ENCODE assay signal across 8 mouse cellular contexts in genomic region chr17:65885398-65885696, GRCm38 (mm10). TPM values are rescaled to one million over a fixed set of nuclear protein-coding genes. Genes with fewer than 3 reads are reported as not detected.
DNase-seq lines count a peak whose midpoint lies in the region; ATAC-seq and TF ChIP-seq lines count a peak whose summit lies in the region.

No protein-coding gene starts in this region.

- peaks cover 4% of the 10 kb centered on the region for H3K4me1 ChIP-seq in cortical plate, adult 2 months (ENCODE audit: control insufficient read depth, insufficient read depth, low read length)
- H3K4me1 ChIP-seq in hindbrain, postnatal 0 days (ENCODE audit: insufficient read depth, low read length): peaks cover 12% of the 10 kb centered on the region; the same call in 1 of the 2 replicates
- peaks cover 10% of the 10 kb centered on the region; the same call in 1 of the 2 replicates for H3K4me1 ChIP-seq in midbrain, postnatal 0 days (ENCODE audit: insufficient read depth, low read length)

- H3K27ac ChIP-seq in layer of hippocampus, adult 2 months: peak overlapping the region; percentile 92
- H3K27ac ChIP-seq in cortical plate, adult 2 months (ENCODE audit: insufficient read depth, low read length): peak overlapping the region; percentile 66
- H3K27ac ChIP-seq in hindbrain, postnatal 0 days: peak overlapping the region; percentile 96
- H3K27ac ChIP-seq in midbrain, postnatal 0 days (ENCODE audit: low read depth, low read length): peak overlapping the region; percentile 87

- H3K4me2 ChIP-seq in hindbrain, postnatal 0 days (ENCODE audit: low read depth, low read length): peak overlapping the region; percentile 96
- H3K4me2 ChIP-seq in midbrain, postnatal 0 days (ENCODE audit: low read depth, low read length, poor library complexity, severe bottlenecking): peak overlapping the region; percentile 73

- H3K4me3 ChIP-seq in layer of hippocampus, adult 2 months: peak overlapping the region; percentile 93
- peak overlapping the region; percentile 48 for H3K4me3 ChIP-seq in cortical plate, adult 2 months (ENCODE audit: insufficient read depth, low read length)
- peak overlapping the region; percentile 95 for H3K4me3 ChIP-seq in hindbrain, postnatal 0 days (ENCODE audit: low read length)
- H3K4me3 ChIP-seq in midbrain, postnatal 0 days (ENCODE audit: low read depth, low read length): peak overlapping the region; percentile 96

- TF ChIP-seq POLR2A in cortical plate, adult 2 months (IDR thresholded peaks at IDR 0.05; ENCODE audit: extremely low read depth, insufficient read depth, low read length): no peak

- H3K36me3 ChIP-seq in hindbrain, postnatal 0 days (ENCODE audit: insufficient read depth, low read length): no peaks in the 10 kb centered on the region
- no peaks in the 10 kb centered on the region for H3K36me3 ChIP-seq in midbrain, postnatal 0 days (ENCODE audit: insufficient read depth, low read length)

- TF ChIP-seq CTCF in layer of hippocampus, adult 2 months (conservative IDR thresholded peaks at IDR 0.05): no peak
- no peak for TF ChIP-seq CTCF in cortical plate, adult 2 months (IDR thresholded peaks at IDR 0.05; ENCODE audit: extremely low read depth, insufficient read depth, low read length)
- no peak for TF ChIP-seq CTCF in hindbrain, postnatal 0 days (IDR thresholded peaks at IDR 0.05; ENCODE audit: low read depth)
- TF ChIP-seq CTCF in midbrain, postnatal 0 days (IDR thresholded peaks at IDR 0.05): no peak

- H3K9ac ChIP-seq in hindbrain, postnatal 0 days (replicated peaks; ENCODE audit: low read length): peak overlapping the region; percentile 72
- peak overlapping the region; percentile 62 for H3K9ac ChIP-seq in midbrain, postnatal 0 days (replicated peaks; ENCODE audit: low read length, poor library complexity, severe bottlenecking)

- WGBS in hindbrain, postnatal 0 days: 0% methylated on average over 11 of the region's 11 CpGs
- 0% methylated on average over 11 of the region's 11 CpGs for WGBS in midbrain, postnatal 0 days

- no peak for DNase-seq in layer of hippocampus, adult 2 months (ENCODE audit: low spot score in 2 of 2)
- no peak for DNase-seq in layer of hippocampus, postnatal 10 days (ENCODE audit: low spot score in 2 of 2)
- DNase-seq in hindbrain, postnatal 0 days (ENCODE audit: low spot score): no peak
- no peak for DNase-seq in midbrain, postnatal 0 days (ENCODE audit: low spot score)
- no peak for DNase-seq in thymus, postnatal 25 days
- DNase-seq in adipocyte (ENCODE audit: low spot score): no peak
- DNase-seq in spleen, postnatal 10 days (ENCODE audit: low spot score in 2 of 2): no peak

- H3K9me3 ChIP-seq in hindbrain, postnatal 0 days (ENCODE audit: low read length): no peaks in the 10 kb centered on the region
- H3K9me3 ChIP-seq in midbrain, postnatal 0 days (ENCODE audit: low read length): no peaks in the 10 kb centered on the region

- ATAC-seq in hindbrain, postnatal 0 days: no peak
- no peak for ATAC-seq in midbrain, postnatal 0 days (ENCODE audit: low FRiP score)

- no peaks in the 10 kb centered on the region for H3K27me3 ChIP-seq in hindbrain, postnatal 0 days (ENCODE audit: insufficient read depth, low read length)
- H3K27me3 ChIP-seq in midbrain, postnatal 0 days (ENCODE audit: insufficient read depth, low read length): no peaks in the 10 kb centered on the region

RNA-seq across cellular contexts. Expression of gene Ralbp1, which starts 0.3 kb away (rescaled TPM):
- 10 to 100 TPM; 54.2 to 56.8 TPM for total RNA-seq in layer of hippocampus, adult 2 months (2021)
- 10 to 100 TPM; 36.2 to 38.8 TPM for total RNA-seq in layer of hippocampus, postnatal 10 days (2021)
- polyA plus RNA-seq in cortical plate, adult 2 months (2012; rRNA removed): 47.3 and 48.1 TPM in 2 replicates
- 34.0 and 35.9 TPM in 2 replicates for total RNA-seq in hindbrain, postnatal 0 days (2014; rRNA removed)
- 51.6 and 54.0 TPM in 2 replicates for polyA plus RNA-seq in hindbrain, postnatal 0 days (2015; fragmentation: Nextera tagmentation; extraction: Ambion mirVana)
- total RNA-seq in midbrain, postnatal 0 days (2014; rRNA removed): 32.9 and 42.0 TPM in 2 replicates
- polyA plus RNA-seq in midbrain, postnatal 0 days (2015; fragmentation: Nextera tagmentation; extraction: Ambion mirVana): 50.0 and 55.8 TPM in 2 replicates
